Mouse (Mus musculus) macrophage (primary cell): ENCODE data around the gene Ddx49. TPM values are rescaled to one million over a fixed set of nuclear protein-coding genes. Genes with fewer than 3 reads are reported as not detected.
A peak's percentile ranks its signal among the peaks of the same experiment; 100 is the strongest.

Experiments
- H3K27ac ChIP-seq: fragments of 350-480 bp; formaldehyde crosslinking; 2 replicates; pipeline ENCODE4 v1.9.0; 2021
- H3K36me3 ChIP-seq: fragments of 350-480 bp; formaldehyde crosslinking; 2 replicates; pipeline ENCODE4 v1.9.0; 2021; ENCODE audit errors: inconsistent target
- H3K4me3 ChIP-seq: fragments of 350-480 bp; formaldehyde crosslinking; 2 replicates; pipeline ENCODE4 v1.9.0; 2021; ENCODE audit errors: inconsistent target
- H3K79me2 ChIP-seq: fragments of 350-480 bp; formaldehyde crosslinking; 2 replicates; pipeline ENCODE4 v1.9.0; 2021; ENCODE audit errors: inconsistent target
- WGBS: methylation state at CpG from one replicate; pipeline ENCODE4 v1.1.7; 2026; ENCODE audit warnings: inconsistent platforms; ENCODE audit not compliant: missing documents; 5-methylcytosine and 5-hydroxymethylcytosine counted together
- polyA plus RNA-seq: library from polyadenylated mRNA; stranded (reverse); fragments of 250-400 nt; gene quantifications from 3 replicates; pipeline ENCODE4 v1.2.4, GENCODE M21; 2018; ENCODE audit warnings: inconsistent platforms
- total RNA-seq, 78 experiments: library from RNA; depleted of rRNA; stranded (reverse); fragments of 250-400 nt; gene quantifications; 1 replicate in 9 of 78; 2 replicates in 24 of 78; 3 replicates in 43 of 78; 4 replicates in 2 of 78; pipeline ENCODE4 v1.2.4; 2018; ENCODE audit warnings: inconsistent platforms in 56 of 78

The Ddx49 gene
- total RNA-seq (2018; cell fraction: chromatin; rRNA removed): 10 to 100 TPM; 13.6 to 95.8 (median 44.0) TPM
- total RNA-seq (2018; cell fraction: cytosol; rRNA removed): 10 to 100 TPM in 25 of 26 experiments, 1 to 10 TPM in 1; 9.5 to 20.6 (median 15.6) TPM
- total RNA-seq (2018; cell fraction: nucleus; rRNA removed): 10 to 100 TPM; 14.4 to 52.7 (median 27.0) TPM
- polyA plus RNA-seq: 17.5 to 26.0 TPM (median 20.5 TPM) in 3 replicates

GRCm38 (mm10) chr8:70302358-70302890 is at the start of gene Ddx49, which contains the start of gene Cope:
Gene Ddx49 (minus strand): TSS chr8:70302489.
Gene Cope (plus strand): TSS chr8:70302518.
- under 1% methylated on average over 40 of the region's 40 CpGs for WGBS
- H3K27ac ChIP-seq: peak within 1 kb of the TSS; percentile 72
- peaks cover 61% of the 10 kb centered on the region for H3K79me2 ChIP-seq
- peaks cover 37% of the 10 kb centered on the region; the same call in 1 of the 2 replicates for H3K36me3 ChIP-seq
- peak within 1 kb of the TSS; percentile 99 for H3K4me3 ChIP-seq

- H3K27ac ChIP-seq: peak overlapping the region; percentile 10; the same call in 1 of the 2 replicates
- 24% methylated on average over 3 of the region's 3 CpGs for WGBS
- peak overlapping the region; percentile 76 for H3K4me3 ChIP-seq
- peaks cover 56% of the 10 kb centered on the region for H3K79me2 ChIP-seq
- H3K36me3 ChIP-seq: no peaks in the 10 kb centered on the region
Observed at GRCm38 (mm10) chr8:70352000-70352384, 49.7 kb upstream of the Ddx49 start.

- WGBS: 44% methylated on average over 15 of the region's 15 CpGs
- Histone ChIP-seq H3K79me2 (peaks cover 63% of the 10 kb centered on the region), H3K4me3 (peak overlapping the region; percentile 76), H3K27ac (no peak overlapping the region), H3K36me3 (no peaks in the 10 kb centered on the region)
Observed at GRCm38 (mm10) chr8:70351035-70351999, 49.0 kb upstream of the Ddx49 start.

- 81% methylated on average over 1 of the region's 1 CpGs for WGBS
- H3K79me2 ChIP-seq: peaks cover 97% of the 10 kb centered on the region
- no peak overlapping the region for H3K4me3 ChIP-seq
- 0 out of 2 replicates have a peak, but pooled peaks cover 6% of the 10 kb centered on the region for H3K36me3 ChIP-seq
- H3K27ac ChIP-seq: no peak overlapping the region
Observed at GRCm38 (mm10) chr8:70347860-70348420, 45.7 kb upstream of the Ddx49 start.

GRCm38 (mm10) chr8:70347443-70347842 is 45.2 kb upstream of the Ddx49 start:
- no peak overlapping the region for H3K27ac ChIP-seq
- no peak overlapping the region for H3K4me3 ChIP-seq
- H3K36me3 ChIP-seq: 0 out of 2 replicates have a peak, but pooled peaks cover 6% of the 10 kb centered on the region
- 84% methylated on average over 4 of the region's 4 CpGs for whole genome bisulfite sequencing
- H3K79me2 ChIP-seq: peaks cover 100% of the 10 kb centered on the region

GRCm38 (mm10) chr8:70344279-70344678 is 42.0 kb upstream of the Ddx49 start:
- no peak overlapping the region for H3K27ac ChIP-seq
- peaks cover 93% of the 10 kb centered on the region for H3K79me2 ChIP-seq
- WGBS: 70% methylated on average over 2 of the region's 2 CpGs
- H3K4me3 ChIP-seq: no peak overlapping the region
- H3K36me3 ChIP-seq: peaks cover 29% of the 10 kb centered on the region

GRCm38 (mm10) chr8:70343696-70344095 is 41.4 kb upstream of the Ddx49 start:
- no peak overlapping the region for H3K4me3 ChIP-seq
- H3K36me3 ChIP-seq: peaks cover 35% of the 10 kb centered on the region
- no peak overlapping the region for H3K27ac ChIP-seq
- 76% methylated on average over 6 of the region's 6 CpGs for WGBS
- H3K79me2 ChIP-seq: peaks cover 87% of the 10 kb centered on the region

GRCm38 (mm10) chr8:70343076-70343475 is 40.8 kb upstream of the Ddx49 start:
- Histone ChIP-seq H3K27ac (no peak overlapping the region; the same call in 1 of the 2 replicates), H3K4me3 (no peak overlapping the region), H3K79me2 (peaks cover 81% of the 10 kb centered on the region), H3K36me3 (peaks cover 41% of the 10 kb centered on the region)
- WGBS: 94% methylated on average over 6 of the region's 7 CpGs

- peaks cover 71% of the 10 kb centered on the region for H3K79me2 ChIP-seq
- peaks cover 51% of the 10 kb centered on the region for H3K36me3 ChIP-seq
- WGBS: 46% methylated on average over 13 of the region's 14 CpGs
- no peak overlapping the region for H3K4me3 ChIP-seq
- peak overlapping the region; percentile 59 for H3K27ac ChIP-seq
Observed at GRCm38 (mm10) chr8:70342007-70342406, 39.7 kb upstream of the Ddx49 start.

- Histone ChIP-seq H3K36me3 (peaks cover 65% of the 10 kb centered on the region), H3K4me3 (no peak overlapping the region), H3K27ac (no peak overlapping the region), H3K79me2 (peaks cover 57% of the 10 kb centered on the region)
- WGBS: 93% methylated on average over 5 of the region's 7 CpGs
Observed at GRCm38 (mm10) chr8:70340659-70341058, 38.4 kb upstream of the Ddx49 start.

GRCm38 (mm10) chr8:70338931-70339330 is 36.6 kb upstream of the Ddx49 start:
- Histone ChIP-seq H3K27ac (no peak overlapping the region), H3K36me3 (peaks cover 82% of the 10 kb centered on the region), H3K4me3 (no peak overlapping the region), H3K79me2 (peaks cover 40% of the 10 kb centered on the region)
- WGBS: 83% methylated on average over 7 of the region's 7 CpGs

- Histone ChIP-seq H3K79me2 (no peaks in the 10 kb centered on the region), H3K36me3 (peaks cover 56% of the 10 kb centered on the region), H3K4me3 (no peak overlapping the region), H3K27ac (no peak overlapping the region)
- WGBS: 95% methylated on average over 6 of the region's 6 CpGs
Observed at GRCm38 (mm10) chr8:70332878-70333202, 30.6 kb upstream of the Ddx49 start.

GRCm38 (mm10) chr8:70332070-70332877 is 30.0 kb upstream of the Ddx49 start:
- no peak overlapping the region for H3K4me3 ChIP-seq
- no peaks in the 10 kb centered on the region for H3K79me2 ChIP-seq
- peaks cover 50% of the 10 kb centered on the region for H3K36me3 ChIP-seq
- WGBS: 87% methylated on average over 41 of the region's 41 CpGs
- H3K27ac ChIP-seq: no peak overlapping the region

- WGBS: 94% methylated on average over 18 of the region's 19 CpGs
- H3K27ac ChIP-seq: no peak overlapping the region
- H3K36me3 ChIP-seq: peaks cover 43% of the 10 kb centered on the region
- no peaks in the 10 kb centered on the region for H3K79me2 ChIP-seq
- no peak overlapping the region for H3K4me3 ChIP-seq
Observed at GRCm38 (mm10) chr8:70331526-70331925, 29.2 kb upstream of the Ddx49 start.
